Mouse (Mus musculus) cortical plate, adult 2 months (tissue): ENCODE data around the gene Hist1h4f. TPM values are rescaled to one million over a fixed set of nuclear protein-coding genes. Genes with fewer than 3 reads are reported as not detected.

Experiments
- H3K27ac ChIP-seq: fragments of 200-500 bp; 2 replicates; pipeline ENCODE4 v1.5.1; 2012; ENCODE audit warnings: low read length, control low read depth, inconsistent platforms; ENCODE audit not compliant: insufficient read depth
- H3K4me1 ChIP-seq: fragments of 200-500 bp; 2 replicates; pipeline ENCODE4 v1.6.1; 2011; ENCODE audit warnings: low read length; ENCODE audit not compliant: control insufficient read depth, insufficient read depth
- H3K4me3 ChIP-seq: fragments of 200-500 bp; 2 replicates; pipeline ENCODE4 v1.5.1; 2011; ENCODE audit warnings: mild to moderate bottlenecking, low read length, control low read depth; ENCODE audit not compliant: insufficient read depth
- CTCF ChIP-seq: fragments of 200-500 bp; IDR thresholded peaks from 2 replicates; pipeline ENCODE4 v1.5.1; 2011; ENCODE audit warnings: mild to moderate bottlenecking, control low read depth, low read length; ENCODE audit not compliant: insufficient read depth; ENCODE audit errors: extremely low read depth
- POLR2A ChIP-seq: fragments of 200-500 bp; IDR thresholded peaks from 2 replicates; pipeline ENCODE4 v1.6.1; 2011; ENCODE audit warnings: mild to moderate bottlenecking, low read length, control low read depth; ENCODE audit not compliant: insufficient read depth; ENCODE audit errors: extremely low read depth
- polyA plus RNA-seq: library from polyadenylated mRNA; depleted of rRNA; stranded (reverse); fragments of >200 nt; gene quantifications from 2 replicates; pipeline ENCODE4 v1.2.3, GENCODE M21; 2012

The Hist1h4f gene
- polyA plus RNA-seq, 1 experiment, result 13.1 TPM

GRCm38 (mm10) chr13:23532262-23533075, 19.0 kb downstream of the Hist1h4f start:
- peaks cover 4% of the 10 kb centered on the region; the same call in 1 of the 2 replicates for H3K4me1 ChIP-seq
- TF ChIP-seq POLR2A (no peak), CTCF (no peak)
- no peak overlapping the region; the same call in 1 of the 2 replicates for H3K4me3 ChIP-seq
- no peak overlapping the region for H3K27ac ChIP-seq

GRCm38 (mm10) chr13:23530901-23531875, 20.3 kb downstream of the Hist1h4f start, which contains the start of gene Hist1h4h:
Gene Hist1h4h, plus strand, starts transcription at chr13:23531050.
- Histone ChIP-seq H3K27ac (peak within 1 kb of the TSS; percentile 76), H3K4me3 (peak within 1 kb of the TSS; percentile 47), H3K4me1 (peaks cover 4% of the 10 kb centered on the region; the same call in 1 of the 2 replicates)
- TF ChIP-seq CTCF (no peak), POLR2A (peak; percentile 99)

GRCm38 (mm10) chr13:23530181-23530900, 21.1 kb downstream of the Hist1h4f start:
- TF ChIP-seq POLR2A, result no peak
- TF ChIP-seq CTCF, result no peak
- H3K4me3 ChIP-seq, result peak overlapping the region; percentile 47
- H3K27ac ChIP-seq, result peak overlapping the region; percentile 67
- H3K4me1 ChIP-seq, result peaks cover 4% of the 10 kb centered on the region; the same call in 1 of the 2 replicates

- peak overlapping the region; percentile 47; the same call in 1 of the 2 replicates for H3K4me3 ChIP-seq
- no peak overlapping the region for H3K27ac ChIP-seq
- H3K4me1 ChIP-seq, result peaks cover 4% of the 10 kb centered on the region; the same call in 1 of the 2 replicates
- no peak for TF ChIP-seq CTCF
- TF ChIP-seq POLR2A, result no peak
Observed at GRCm38 (mm10) chr13:23529480-23530165, 21.8 kb downstream of the Hist1h4f start.

GRCm38 (mm10) chr13:23529005-23529404, 22.4 kb downstream of the Hist1h4f start:
- TF ChIP-seq POLR2A, result no peak
- TF ChIP-seq CTCF, result no peak
- H3K27ac ChIP-seq, result no peak overlapping the region
- peaks cover 1% of the 10 kb centered on the region; the same call in 1 of the 2 replicates for H3K4me1 ChIP-seq
- H3K4me3 ChIP-seq, result no peak overlapping the region

GRCm38 (mm10) chr13:23526312-23526711, 25.1 kb downstream of the Hist1h4f start:
- H3K4me1 ChIP-seq, result no peaks in the 10 kb centered on the region
- H3K4me3 ChIP-seq, result peak overlapping the region; percentile 2

GRCm38 (mm10) chr13:23525901-23526300, 25.5 kb downstream of the Hist1h4f start:
- no peaks in the 10 kb centered on the region for H3K4me1 ChIP-seq
- H3K4me3 ChIP-seq, result peak overlapping the region; percentile 2; the same call in 1 of the 2 replicates
- no peak overlapping the region for H3K27ac ChIP-seq
- TF ChIP-seq POLR2A (no peak), CTCF (no peak)

More at GRCm38 (mm10) chr13:23526312-23526711, 25.1 kb downstream of the Hist1h4f start:
- H3K27ac ChIP-seq, result no peak overlapping the region
- TF ChIP-seq POLR2A (no peak), CTCF (no peak)

GRCm38 (mm10) chr13:23524654-23525053, 26.8 kb downstream of the Hist1h4f start:
- Histone ChIP-seq H3K4me3 (no peak overlapping the region), H3K27ac (no peak overlapping the region), H3K4me1 (no peaks in the 10 kb centered on the region)
- TF ChIP-seq POLR2A, result no peak
- TF ChIP-seq CTCF, result peak; percentile 93
